Mouse (Mus musculus): ENCODE results near the gene Gab1.

Gab1 gene

DNA sequence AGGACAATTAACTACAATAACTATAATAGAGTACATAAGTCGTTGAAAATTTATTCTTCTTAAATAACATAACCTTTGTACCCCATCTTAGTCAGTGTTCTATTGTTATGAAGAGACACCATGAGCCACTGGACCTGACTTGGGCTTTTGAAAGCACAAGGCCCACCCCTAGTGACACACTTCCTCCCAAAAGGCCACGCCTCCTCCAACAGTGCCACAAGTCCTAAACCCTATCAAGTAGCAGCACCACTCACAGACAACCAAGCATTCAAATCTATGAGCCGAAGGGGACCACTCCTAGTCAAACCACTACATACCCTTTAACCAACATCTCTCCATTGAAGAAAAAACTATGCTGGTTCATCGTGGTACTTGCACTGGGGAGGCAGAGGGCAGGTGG lies 131.2 kb downstream of the Gab1 start:
- DNase-seq (ENCODE audit: low read depth, low spot score): peak; percentile 70

GRCm38 (mm10) chr8:80739932-80740331 lies 140.4 kb downstream of the Gab1 start:
- DNase-seq (ENCODE audit: low read depth, low spot score): no peak

GRCm38 (mm10) chr8:80739155-80739924 lies 141.0 kb downstream of the Gab1 start, which contains the start of gene Smarca5:
Gene Smarca5, minus strand, starts transcription at chr8:80739497.
- peak; percentile 93 for DNase-seq (ENCODE audit: low read depth, low spot score)

- DNase-seq (ENCODE audit: low read depth, low spot score): peak; percentile 69
These were observed 141.7 kb downstream of the Gab1 start for GRCm38 (mm10) chr8:80738388-80739154.

- no peak for DNase-seq (ENCODE audit: low read depth, low spot score)
These were observed 142.3 kb downstream of the Gab1 start for GRCm38 (mm10) chr8:80738046-80738387.

DNA sequence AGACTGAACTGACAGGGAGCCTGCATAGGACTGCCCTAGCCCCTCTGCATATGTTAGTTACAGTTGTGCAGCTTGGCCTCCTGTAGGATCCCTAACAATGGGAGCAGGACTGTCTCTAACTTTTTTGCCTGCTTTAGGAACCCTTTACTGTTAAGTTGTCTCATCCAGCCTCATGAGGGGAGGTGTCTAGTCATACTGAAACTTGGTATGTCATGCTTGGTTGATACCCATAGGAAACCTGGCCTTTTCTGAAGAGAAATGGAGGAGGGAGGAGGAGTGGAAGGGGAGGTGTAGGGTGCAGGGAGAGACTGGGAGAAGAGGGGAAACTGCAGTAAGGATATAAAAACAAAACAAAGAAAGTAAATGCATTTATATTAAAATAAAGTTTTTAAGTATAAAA lies 148.0 kb downstream of the Gab1 start:
- DNase-seq (ENCODE audit: low read depth, low spot score): no peak

DNA sequence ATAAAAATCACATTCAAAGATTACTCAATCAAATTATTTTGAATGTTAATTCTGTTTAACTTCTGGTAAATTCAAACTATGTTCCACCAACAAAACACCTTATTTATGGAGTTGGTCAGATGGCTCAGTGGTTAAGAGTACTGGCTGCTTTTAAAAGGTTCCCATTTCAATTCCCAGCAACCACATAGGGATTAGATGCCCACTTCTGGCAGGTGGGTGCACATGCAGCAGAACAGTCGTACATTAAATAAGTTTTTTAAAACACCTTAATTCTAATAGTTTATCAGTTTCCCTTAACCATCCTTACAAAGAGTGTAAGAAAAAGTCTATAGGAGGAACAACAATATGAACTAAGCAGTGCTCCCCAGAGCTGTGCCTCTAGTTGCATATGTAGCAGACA lies 165.9 kb downstream of the Gab1 start:
- no peak for DNase-seq (ENCODE audit: low read depth, low spot score)

Measured in R1 (cell line).